Comparison of ENCODE assay signal across 15 mouse cellular contexts in the genomic region with DNA sequence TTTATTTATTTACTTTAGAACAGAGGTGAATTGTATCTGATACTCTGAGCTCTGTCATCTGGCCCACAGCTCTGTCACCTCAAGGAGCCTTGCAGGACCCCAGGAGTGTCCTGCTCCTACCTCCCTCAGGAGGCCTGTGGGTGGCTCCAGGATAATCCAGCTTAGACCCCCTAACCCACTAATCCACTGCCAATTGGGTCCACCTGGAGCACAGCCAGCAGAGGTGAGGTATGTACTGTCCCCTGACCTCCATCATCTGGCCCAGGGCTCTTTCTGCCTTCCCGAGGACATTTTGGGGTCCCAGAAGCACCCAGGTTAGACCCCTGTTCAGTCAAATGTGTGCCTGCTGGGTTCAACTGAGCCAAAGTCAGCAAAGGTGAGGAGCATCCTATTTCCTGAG.
"Had no signal": no experiment of that assay in that cellular context is flagged by ENCODE, and none has a peak within 500 bp of the region (broad histone marks: within the 10 kb centered on the region; RNA-seq: fewer than 3 reads in every experiment).

No protein-coding gene starts in this region.

- H3K27ac ChIP-seq: neural tube, embryonic 12.5 days; neural tube, embryonic 13.5 days; neural tube, embryonic 15.5 days; stomach, embryonic 15.5 days had no signal

- H3K4me1 ChIP-seq: neural tube, embryonic 12.5 days; neural tube, embryonic 13.5 days; neural tube, embryonic 15.5 days; stomach, embryonic 15.5 days had no signal

- H3K4me3 ChIP-seq: neural tube, embryonic 12.5 days; neural tube, embryonic 13.5 days; neural tube, embryonic 15.5 days; stomach, embryonic 15.5 days had no signal

- H3K36me3 ChIP-seq: neural tube, embryonic 12.5 days; neural tube, embryonic 13.5 days; neural tube, embryonic 15.5 days; stomach, embryonic 15.5 days had no signal

- H3K4me2 ChIP-seq: neural tube, embryonic 12.5 days; neural tube, embryonic 13.5 days; neural tube, embryonic 15.5 days; stomach, embryonic 15.5 days had no signal

- H3K9me3 ChIP-seq: neural tube, embryonic 15.5 days; stomach, embryonic 15.5 days had no signal

- H3K9ac ChIP-seq: neural tube, embryonic 12.5 days; neural tube, embryonic 13.5 days; neural tube, embryonic 15.5 days; stomach, embryonic 15.5 days had no signal

- DNase-seq: right cerebral cortex, adult 18-20 months; right cerebral cortex, postnatal 14 days; right cerebral cortex, postnatal 25 days; right cerebral cortex, postnatal 4 days; spleen, adult 18-20 months; thymus, adult 18-20 months; thymus, adult 2 months; thymus, postnatal 14 days; thymus, postnatal 25 days; thymus, postnatal 36 days; thymus, postnatal 4 days had no signal

- H3K27me3 ChIP-seq: neural tube, embryonic 12.5 days; neural tube, embryonic 13.5 days; neural tube, embryonic 15.5 days; stomach, embryonic 15.5 days had no signal
